Mouse (Mus musculus): Measurements from ENCODE around the gene Sh3gl2. TPM values are rescaled to one million over a fixed set of nuclear protein-coding genes. Genes with fewer than 3 reads are reported as not detected.

Sh3gl2 gene
- polyA plus RNA-seq, 1 experiment from 2014 or later = 63.2 TPM

DNA sequence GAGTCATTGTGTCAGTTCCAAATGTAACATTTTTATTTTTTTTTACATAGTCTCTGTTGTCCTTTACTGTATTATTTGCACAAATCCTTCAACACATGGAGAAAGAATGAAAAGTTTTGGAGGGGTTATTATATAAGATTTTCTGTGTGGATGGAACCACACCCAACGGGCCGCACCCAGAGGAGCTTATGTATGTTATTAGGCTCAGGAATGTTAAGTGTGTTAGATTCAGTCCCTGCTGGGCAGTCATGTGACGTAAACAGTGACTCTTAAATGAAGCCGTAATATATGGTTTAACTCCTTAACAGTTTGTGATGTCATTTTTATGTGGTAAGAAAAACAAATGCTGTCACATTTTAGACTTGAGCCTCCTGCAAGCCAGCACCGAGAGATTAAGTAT, 302.6 kb downstream of the Sh3gl2 start:
- Histone ChIP-seq H3K27me3 (peaks cover 10% of the 10 kb centered on the region; the same call in 1 of the 2 replicates), H3K36me3 (no peaks in the 10 kb centered on the region), H3K4me1 (replicated peaks) (no peaks in the 10 kb centered on the region), H3K4me2 (no peak overlapping the region), H3K9ac (no peak overlapping the region), H3K9me3 (no peaks in the 10 kb centered on the region), H3K27ac (no peak overlapping the region), H3K4me3 (no peak overlapping the region)
- 87% methylated on average over 5 of the region's 5 CpGs for WGBS
- no peak for ATAC-seq (ENCODE audit: low FRiP score)

DNA sequence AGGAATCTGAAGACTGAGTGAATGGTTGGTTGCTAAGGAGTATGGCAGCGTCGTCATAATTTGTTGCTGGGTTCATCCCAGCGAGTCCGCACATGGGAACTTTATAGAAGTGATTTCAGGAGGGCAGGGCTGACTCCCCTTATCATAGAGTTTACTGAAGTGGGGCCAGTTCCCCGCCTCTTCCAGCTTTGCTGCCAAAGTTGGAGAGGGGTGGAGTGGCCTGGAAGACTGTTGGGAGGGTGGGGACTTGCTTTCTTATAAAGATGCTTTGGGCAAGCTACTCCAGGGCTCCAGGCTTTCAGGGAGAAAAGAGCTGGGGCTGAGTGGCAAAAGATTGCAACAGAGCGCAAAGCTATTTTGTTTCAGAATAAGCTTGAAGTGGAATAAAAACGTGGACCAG, 308.4 kb downstream of the Sh3gl2 start:
- Histone ChIP-seq H3K27ac (no peak overlapping the region), H3K36me3 (no peaks in the 10 kb centered on the region), H3K4me1 (replicated peaks) (peaks cover 12% of the 10 kb centered on the region), H3K4me3 (peak overlapping the region; percentile 59), H3K4me2 (peak overlapping the region; percentile 97), H3K9ac (no peak overlapping the region), H3K9me3 (no peaks in the 10 kb centered on the region), H3K27me3 (peaks cover 41% of the 10 kb centered on the region)
- ATAC-seq (ENCODE audit: low FRiP score) = no peak
- 44% methylated on average over 7 of the region's 7 CpGs for WGBS

DNA sequence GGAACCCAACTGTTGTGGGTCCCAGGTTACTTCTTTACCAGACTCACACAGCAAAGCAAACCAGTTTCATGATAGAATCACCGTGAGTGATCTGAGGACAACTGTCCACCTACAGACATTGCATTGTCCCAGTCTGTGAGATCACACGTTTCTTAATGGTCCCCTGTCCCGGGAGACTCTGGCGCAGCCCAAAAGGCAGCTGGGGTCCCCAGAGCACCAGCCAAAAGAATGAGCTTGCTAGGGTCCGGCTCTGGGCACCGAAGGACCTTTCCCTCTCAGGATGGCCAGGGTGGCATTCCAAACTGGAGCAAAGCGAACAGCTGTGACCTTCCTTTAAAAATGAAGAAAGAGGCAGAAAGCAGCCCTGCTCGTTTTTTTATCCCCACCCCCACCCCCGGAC, 308.9 kb downstream of the Sh3gl2 start, which contains the start of gene Adamtsl1:
TSS of gene Adamtsl1 (plus strand) at position 381 of the 400 bp plus-strand sequence.
- Histone ChIP-seq H3K4me2 (peak within 1 kb of the TSS; percentile 97), H3K9ac (peak within 1 kb of the TSS; percentile 78), H3K4me3 (peak within 1 kb of the TSS; percentile 59), H3K9me3 (no peaks in the 10 kb centered on the region), H3K4me1 (replicated peaks) (peaks cover 12% of the 10 kb centered on the region), H3K27me3 (peaks cover 41% of the 10 kb centered on the region), H3K27ac (no peak within 1 kb of the TSS), H3K36me3 (no peaks in the 10 kb centered on the region)
- no peak for ATAC-seq (ENCODE audit: low FRiP score)
- WGBS = 2% methylated on average over 9 of the region's 9 CpGs

DNA sequence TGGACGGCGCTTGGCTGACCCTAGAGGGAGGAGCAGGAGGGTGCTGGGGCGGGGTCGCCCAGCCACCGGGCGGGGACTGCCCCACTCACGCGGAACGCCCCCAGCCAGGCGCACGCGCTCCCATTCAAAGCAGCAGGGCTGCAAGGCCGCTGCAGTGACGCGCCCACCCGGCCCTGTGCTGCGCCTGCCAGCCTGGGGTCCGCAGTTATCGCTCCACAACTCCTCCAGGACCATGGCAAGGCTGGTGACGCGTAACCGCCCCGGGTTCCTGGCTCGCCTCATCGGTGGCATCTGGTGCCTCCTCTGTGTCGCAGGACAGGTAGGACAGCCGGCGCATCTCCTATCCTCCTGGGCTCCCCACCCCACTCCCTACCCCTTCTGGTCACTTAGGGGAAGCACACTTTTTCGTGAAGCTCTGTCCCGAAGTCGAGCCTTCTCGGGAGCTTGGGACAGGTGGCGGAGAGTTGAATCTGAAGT, 309.3 kb downstream of the Sh3gl2 start:
- Histone ChIP-seq H3K9ac (peak overlapping the region; percentile 78), H3K4me2 (peak overlapping the region; percentile 97), H3K4me1 (replicated peaks) (peaks cover 12% of the 10 kb centered on the region), H3K4me3 (peak overlapping the region; percentile 59), H3K27ac (no peak overlapping the region), H3K36me3 (no peaks in the 10 kb centered on the region), H3K27me3 (peaks cover 41% of the 10 kb centered on the region), H3K9me3 (no peaks in the 10 kb centered on the region)
- peak; percentile 95 for ATAC-seq (ENCODE audit: low FRiP score)
- 0% methylated on average over 32 of the region's 33 CpGs for WGBS

DNA sequence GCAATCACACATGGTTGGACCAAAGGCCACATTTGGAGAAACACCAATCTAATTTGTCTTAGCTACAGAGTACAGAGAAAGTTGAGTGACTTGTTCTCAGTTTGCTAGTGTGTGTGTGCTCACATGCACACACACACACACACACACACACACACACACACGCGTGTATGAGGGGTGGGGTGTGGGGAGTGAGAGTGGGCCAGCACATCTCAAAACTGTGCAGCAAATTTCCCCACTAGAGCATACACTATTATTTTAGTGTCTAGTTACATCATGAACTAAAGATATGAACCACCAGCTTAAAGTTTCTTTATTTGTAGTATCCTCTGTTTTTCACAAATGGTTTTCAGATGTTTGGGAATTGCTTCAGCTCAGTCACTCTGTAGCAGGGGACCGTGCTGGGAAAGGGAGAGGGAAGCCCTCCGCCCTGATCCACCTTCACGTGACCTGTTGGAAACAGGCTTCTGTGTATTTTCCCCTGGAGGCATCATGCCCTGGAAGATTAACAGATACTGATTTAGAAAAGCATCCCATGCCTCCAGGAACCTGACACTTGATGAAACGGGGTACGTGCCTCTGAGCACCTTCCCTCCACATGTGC, 322.1 kb downstream of the Sh3gl2 start:
- ATAC-seq (ENCODE audit: low FRiP score) = no peak
- H3K27me3 ChIP-seq = no peaks in the 10 kb centered on the region
- no peaks in the 10 kb centered on the region for H3K9me3 ChIP-seq
- H3K4me1 ChIP-seq (replicated peaks) = no peaks in the 10 kb centered on the region
- no peak overlapping the region for H3K4me3 ChIP-seq
- no peaks in the 10 kb centered on the region for H3K36me3 ChIP-seq
- no peak overlapping the region for H3K9ac ChIP-seq
- H3K4me2 ChIP-seq = no peak overlapping the region
- no peak overlapping the region for H3K27ac ChIP-seq
- 86% methylated on average over 7 of the region's 7 CpGs for WGBS

DNA sequence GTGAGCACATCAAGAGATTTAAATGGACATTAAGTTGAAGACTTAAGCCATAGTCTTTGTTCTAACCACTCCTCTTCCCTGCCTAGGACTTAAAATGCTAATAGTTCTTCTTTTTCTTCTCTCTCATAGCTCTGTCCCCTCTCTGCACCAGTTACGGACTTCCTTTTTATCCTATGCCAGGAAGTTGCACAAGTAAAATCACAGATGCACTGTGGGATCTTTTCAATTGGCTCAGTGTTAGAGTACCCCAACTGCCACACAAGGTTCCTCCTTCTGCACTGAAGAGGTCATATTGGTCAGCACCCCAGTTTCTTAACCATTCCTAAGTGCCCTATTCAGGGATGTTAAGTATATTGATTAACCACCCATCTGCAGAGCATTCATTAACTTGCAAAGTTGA, 324.9 kb downstream of the Sh3gl2 start:
- Histone ChIP-seq H3K27ac (no peak overlapping the region), H3K36me3 (no peaks in the 10 kb centered on the region), H3K4me1 (replicated peaks) (no peaks in the 10 kb centered on the region), H3K9me3 (no peaks in the 10 kb centered on the region), H3K4me2 (no peak overlapping the region), H3K9ac (no peak overlapping the region), H3K4me3 (no peak overlapping the region), H3K27me3 (no peaks in the 10 kb centered on the region)
- WGBS = 88% methylated on average over 1 of the region's 1 CpGs
- no peak for ATAC-seq (ENCODE audit: low FRiP score)

DNA sequence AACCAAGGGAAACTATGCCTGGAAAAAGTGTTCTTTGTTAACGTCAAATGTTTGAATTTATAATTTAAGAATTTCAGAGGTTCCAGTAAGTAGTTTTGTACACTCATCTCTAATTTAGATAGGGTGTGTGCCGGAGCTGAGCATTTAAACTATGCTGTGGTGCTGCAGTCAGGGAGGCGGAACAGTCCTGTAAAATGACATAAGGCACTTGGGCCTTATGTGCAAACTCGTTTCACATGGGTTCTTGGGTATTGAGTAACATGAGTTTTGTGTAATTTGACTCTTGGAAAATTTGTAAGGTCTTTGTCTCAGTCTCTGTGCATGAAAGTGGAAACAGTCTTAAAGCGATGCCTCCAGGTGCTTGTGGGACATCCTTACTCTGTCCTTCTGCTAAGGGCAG, 334.8 kb downstream of the Sh3gl2 start:
- H3K36me3 ChIP-seq = no peaks in the 10 kb centered on the region
- no peak overlapping the region for H3K27ac ChIP-seq
- H3K27me3 ChIP-seq = no peaks in the 10 kb centered on the region
- H3K9ac ChIP-seq = no peak overlapping the region
- ATAC-seq (ENCODE audit: low FRiP score) = no peak
- H3K4me3 ChIP-seq = no peak overlapping the region
- 84% methylated on average over 5 of the region's 5 CpGs for WGBS
- H3K9me3 ChIP-seq = no peaks in the 10 kb centered on the region
- H3K4me1 ChIP-seq (replicated peaks) = no peaks in the 10 kb centered on the region
- no peak overlapping the region for H3K4me2 ChIP-seq

DNA sequence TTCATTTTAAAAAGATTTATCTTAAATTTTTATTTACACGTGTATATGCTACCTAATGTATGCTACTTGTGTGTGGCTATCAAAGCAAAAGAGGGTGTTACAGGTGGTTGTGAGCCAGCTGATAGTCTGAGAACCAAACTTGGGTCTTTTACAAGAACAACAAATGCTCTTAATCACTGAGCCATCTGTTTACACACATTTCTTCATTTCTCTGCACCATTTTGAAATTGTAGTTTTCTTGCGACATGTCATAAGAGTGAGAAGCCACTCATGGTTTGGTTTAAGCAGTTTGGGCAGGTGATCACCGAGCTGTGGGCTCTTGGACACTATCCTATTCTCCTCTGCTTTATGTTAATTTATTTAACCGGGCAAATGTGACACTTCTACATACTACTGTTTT, 338.3 kb downstream of the Sh3gl2 start:
- H3K4me1 ChIP-seq (replicated peaks) = no peaks in the 10 kb centered on the region
- no peaks in the 10 kb centered on the region for H3K9me3 ChIP-seq
- no peak overlapping the region for H3K27ac ChIP-seq
- H3K9ac ChIP-seq = no peak overlapping the region
- no peak overlapping the region for H3K4me3 ChIP-seq
- WGBS = 92% methylated on average over 4 of the region's 4 CpGs
- H3K27me3 ChIP-seq = no peaks in the 10 kb centered on the region
- H3K36me3 ChIP-seq = no peaks in the 10 kb centered on the region
- H3K4me2 ChIP-seq = no peak overlapping the region
- no peak for ATAC-seq (ENCODE audit: low FRiP score)

DNA sequence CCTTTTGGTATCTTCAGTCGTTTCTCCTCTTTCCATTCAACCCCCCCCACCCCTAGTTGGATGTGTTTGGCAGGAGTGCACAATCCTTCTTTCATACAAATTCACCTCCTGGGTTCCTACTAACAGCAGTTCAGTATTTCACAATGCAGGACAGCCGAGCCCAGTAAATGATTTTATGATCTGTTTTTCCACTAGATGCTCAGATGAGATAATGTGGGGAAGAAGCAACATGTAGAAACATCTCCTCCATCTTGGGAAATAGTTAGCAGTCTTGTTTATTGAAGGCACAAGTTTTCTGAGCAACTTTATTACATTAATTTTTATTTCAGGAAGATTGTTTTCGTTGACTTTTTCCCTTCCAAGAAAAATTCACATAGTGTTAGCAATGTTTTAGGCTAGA, 349.8 kb downstream of the Sh3gl2 start:
- no peak overlapping the region for H3K4me3 ChIP-seq
- no peak for ATAC-seq (ENCODE audit: low FRiP score)
- no peak overlapping the region for H3K9ac ChIP-seq
- no peaks in the 10 kb centered on the region for H3K36me3 ChIP-seq
- no peak overlapping the region for H3K4me2 ChIP-seq
- no peaks in the 10 kb centered on the region for H3K27me3 ChIP-seq
- H3K4me1 ChIP-seq (replicated peaks) = no peaks in the 10 kb centered on the region
- no peak overlapping the region for H3K27ac ChIP-seq
- WGBS = 72% methylated on average over 3 of the region's 3 CpGs
- H3K9me3 ChIP-seq = no peaks in the 10 kb centered on the region

DNA sequence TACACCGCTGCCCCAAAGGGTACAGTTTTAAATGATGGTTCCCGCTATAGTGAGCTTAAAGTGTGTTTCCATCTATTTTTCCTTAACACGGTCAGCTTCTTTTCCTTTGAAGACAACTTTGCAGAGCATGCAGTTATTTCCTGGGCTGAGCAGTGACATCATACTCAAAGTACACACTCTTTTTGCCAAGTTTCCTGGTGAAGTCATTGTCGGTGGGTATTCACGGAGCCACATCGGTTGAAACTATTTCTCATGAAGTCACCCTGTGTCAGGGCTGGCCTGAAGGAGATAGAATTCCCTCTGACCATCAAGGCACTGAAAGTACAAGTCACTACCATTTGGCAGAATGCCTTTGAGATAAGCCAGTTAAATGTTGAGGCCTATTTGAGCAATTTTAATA, 354.8 kb downstream of the Sh3gl2 start:
- no peak for ATAC-seq (ENCODE audit: low FRiP score)
- Histone ChIP-seq H3K27ac (no peak overlapping the region), H3K4me3 (no peak overlapping the region), H3K9me3 (no peaks in the 10 kb centered on the region), H3K9ac (no peak overlapping the region), H3K4me1 (replicated peaks) (no peaks in the 10 kb centered on the region), H3K4me2 (no peak overlapping the region), H3K27me3 (no peaks in the 10 kb centered on the region), H3K36me3 (no peaks in the 10 kb centered on the region)
- 88% methylated on average over 6 of the region's 6 CpGs for whole genome bisulfite sequencing

DNA sequence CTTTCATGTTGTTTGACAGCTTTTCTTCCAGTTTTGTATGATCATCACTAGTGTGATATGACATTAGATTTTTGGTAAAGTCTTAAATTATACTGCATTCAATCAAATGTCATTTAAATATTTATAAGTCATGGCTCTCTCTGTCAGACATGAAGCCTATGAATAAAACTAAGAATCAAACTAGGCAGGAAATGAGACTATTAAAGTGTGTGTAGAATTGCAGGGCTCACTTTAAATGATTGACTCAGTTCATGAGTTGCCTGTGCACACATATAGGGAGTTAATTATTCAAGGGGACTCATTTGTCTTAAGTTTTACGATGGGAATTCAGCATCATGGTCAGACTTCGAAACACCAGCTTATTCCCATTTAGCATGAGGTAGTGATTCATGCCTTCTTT, 380.5 kb downstream of the Sh3gl2 start:
- Histone ChIP-seq H3K27me3 (no peaks in the 10 kb centered on the region), H3K9me3 (no peaks in the 10 kb centered on the region), H3K27ac (no peak overlapping the region), H3K4me1 (replicated peaks) (no peaks in the 10 kb centered on the region), H3K4me3 (no peak overlapping the region), H3K36me3 (no peaks in the 10 kb centered on the region), H3K4me2 (no peak overlapping the region), H3K9ac (no peak overlapping the region)
- WGBS = 87% methylated on average over 2 of the region's 2 CpGs
- ATAC-seq (ENCODE audit: low FRiP score) = no peak

DNA sequence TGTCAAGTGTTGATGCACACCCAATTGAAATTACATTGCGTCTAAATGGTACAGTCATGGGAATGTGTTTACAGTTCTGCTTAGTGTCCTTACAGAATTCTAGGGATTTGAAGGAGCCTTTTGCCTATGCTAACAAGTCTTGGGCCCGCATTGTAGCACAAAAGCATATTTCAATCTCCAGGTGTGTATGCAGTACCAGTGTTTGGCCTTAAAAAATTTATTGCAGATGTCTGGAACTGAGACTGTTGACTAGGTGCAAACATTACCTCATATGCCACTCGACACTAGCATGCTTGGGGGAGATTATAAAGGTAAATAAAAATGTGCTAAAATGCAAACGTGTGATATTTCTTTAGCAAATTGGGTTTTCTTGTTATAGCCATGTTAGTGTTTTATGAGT, 384.0 kb downstream of the Sh3gl2 start:
- Histone ChIP-seq H3K27me3 (no peaks in the 10 kb centered on the region), H3K27ac (no peak overlapping the region), H3K4me3 (no peak overlapping the region), H3K9me3 (no peaks in the 10 kb centered on the region), H3K36me3 (no peaks in the 10 kb centered on the region), H3K4me1 (replicated peaks) (no peaks in the 10 kb centered on the region), H3K9ac (no peak overlapping the region), H3K4me2 (no peak overlapping the region)
- no peak for ATAC-seq (ENCODE audit: low FRiP score)
- 89% methylated on average over 4 of the region's 4 CpGs for WGBS

DNA sequence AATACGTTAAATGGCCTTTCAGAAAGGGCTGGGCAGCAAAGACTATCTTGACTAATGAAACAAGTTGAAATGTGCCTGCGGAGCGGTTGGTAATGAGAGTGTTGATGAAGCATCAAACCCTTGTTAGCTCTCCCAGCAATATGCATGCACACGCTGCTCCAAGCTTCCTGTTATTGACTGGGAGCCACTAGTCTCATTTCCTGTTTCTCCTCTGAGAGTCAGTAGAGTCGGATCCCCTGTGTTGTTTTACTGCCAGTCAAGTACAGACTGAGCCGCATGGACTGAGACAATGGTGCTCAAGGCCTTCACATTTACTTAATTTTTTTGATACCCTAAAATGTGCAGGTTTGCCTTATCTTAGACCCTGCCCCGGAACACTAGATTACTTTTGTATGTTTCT, 386.1 kb downstream of the Sh3gl2 start:
- 78% methylated on average over 7 of the region's 7 CpGs for WGBS
- no peak overlapping the region for H3K9ac ChIP-seq
- no peak overlapping the region for H3K4me2 ChIP-seq
- H3K27ac ChIP-seq = no peak overlapping the region
- H3K4me1 ChIP-seq (replicated peaks) = no peaks in the 10 kb centered on the region
- no peaks in the 10 kb centered on the region for H3K36me3 ChIP-seq
- no peaks in the 10 kb centered on the region for H3K9me3 ChIP-seq
- H3K27me3 ChIP-seq = no peaks in the 10 kb centered on the region
- H3K4me3 ChIP-seq = no peak overlapping the region
- no peak for ATAC-seq (ENCODE audit: low FRiP score)
